Mouse (Mus musculus) heart, embryonic 14.5 days (tissue): ENCODE measurements around the gene Tmem141. TPM values are rescaled to one million over a fixed set of nuclear protein-coding genes. Genes with fewer than 3 reads are reported as not detected.

Source experiments
- ATAC-seq: fragments of 200-750 bp; cut with Nextera tagmentation; 2 replicates; pipeline ENCODE4 v1.8.0; 2017; ENCODE audit warnings: low read depth, moderate TSS enrichment; ENCODE audit not compliant: insufficient number of reproducible peaks, insufficient read depth, low FRiP score
- H3K27ac ChIP-seq, 2 experiments: fragments of 200-500 bp in 1 of 2; fragments of 300-500 bp in 1 of 2; sonication (generic) in 1 of 2; replicated peaks in 1 of 2; 2 replicates each; pipeline ENCODE4 v1.5.1; 2012 to 2014; ENCODE audit warnings: low read depth in 2 of 2, low read length in 2 of 2, control low read depth in 1 of 2, mild to moderate bottlenecking in 1 of 2, mixed read lengths in 1 of 2; ENCODE audit not compliant: control insufficient read depth in 1 of 2, insufficient read depth in 1 of 2
- H3K27me3 ChIP-seq: fragments of 300-500 bp; sonication (generic); 2 replicates; pipeline ENCODE4 v1.6.1; 2014; ENCODE audit warnings: mild to moderate bottlenecking, low read length, control low read depth; ENCODE audit not compliant: control insufficient read depth, insufficient read depth
- H3K36me3 ChIP-seq: fragments of 300-500 bp; sonication (generic); 2 replicates; pipeline ENCODE4 v1.6.1; 2014; ENCODE audit warnings: mild to moderate bottlenecking, control low read depth, low read length, mixed read lengths; ENCODE audit not compliant: control insufficient read depth, insufficient read depth
- H3K4me1 ChIP-seq, 2 experiments: fragments of 200-500 bp in 1 of 2; fragments of 300-500 bp in 1 of 2; sonication (generic) in 1 of 2; 2 replicates each; pipeline ENCODE4 v1.6.1; 2012 to 2014; ENCODE audit warnings: low read length in 2 of 2, control low read depth in 1 of 2, mixed read lengths in 1 of 2; ENCODE audit not compliant: control insufficient read depth in 2 of 2, insufficient read depth in 2 of 2
- H3K4me2 ChIP-seq: fragments of 300-500 bp; sonication (generic); 2 replicates; pipeline ENCODE4 v1.6.1; 2014; ENCODE audit warnings: mild to moderate bottlenecking, low read length
- H3K4me3 ChIP-seq, 2 experiments: fragments of 200-500 bp in 1 of 2; fragments of 300-500 bp in 1 of 2; sonication (generic) in 1 of 2; 2 replicates each; pipeline ENCODE4 v1.5.1; 2012 to 2014; ENCODE audit warnings: low read length in 2 of 2, mild to moderate bottlenecking in 2 of 2, control low read depth in 1 of 2, low read depth in 1 of 2, moderate library complexity in 1 of 2; ENCODE audit not compliant: control insufficient read depth in 1 of 2, insufficient read depth in 1 of 2
- H3K9ac ChIP-seq: fragments of 300-500 bp; sonication (generic); 2 replicates; pipeline ENCODE4 v1.6.1; 2014; ENCODE audit warnings: mild to moderate bottlenecking, low read length
- H3K9me3 ChIP-seq: fragments of 300-500 bp; sonication (generic); 2 replicates; pipeline ENCODE4 v1.6.1; 2016; ENCODE audit warnings: low read length, control low read depth; ENCODE audit not compliant: control insufficient read depth
- WGBS: fragments of 180-500 bp; shearing (Covaris S2); extraction: QIAGEN DNeasy Blood & Tissue Kit; methylation state at CpG from one replicate; pipeline ENCODE4 v1.1.7; 2014; 5-methylcytosine and 5-hydroxymethylcytosine counted together
- polyA plus RNA-seq: library from polyadenylated mRNA; unstranded; fragments of >200 nt; fragmentation: Nextera tagmentation; extraction: Ambion mirVana; gene quantifications from 2 replicates; pipeline ENCODE4 v1.2.1, GENCODE M21; 2014

Gene Tmem141
- polyA plus RNA-seq, 1 experiment from 2014 or later = 28.2 TPM

- H3K36me3 ChIP-seq = peaks cover 11% of the 10 kb centered on the region; the same call in 1 of the 2 replicates
- under 1% methylated on average over 79 of the region's 80 CpGs for WGBS
- peak within 1 kb of the TSS; percentile 80 for H3K4me2 ChIP-seq
- peak; percentile 83 for ATAC-seq
- H3K9ac ChIP-seq = peak within 1 kb of the TSS; percentile 95
- peak within 1 kb of the TSS; percentile 86 to 100 for H3K4me3 ChIP-seq
- H3K27ac ChIP-seq = peak within 1 kb of the TSS; percentile 92 to 98
- H3K27me3 ChIP-seq = no peaks in the 10 kb centered on the region
- H3K4me1 ChIP-seq = peaks cover 7 to 16% of the 10 kb centered on the region in 2 experiments
- no peaks in the 10 kb centered on the region for H3K9me3 ChIP-seq
These were observed 13.8 kb downstream of the Tmem141 start, which contains the start of gene Rabl6 for GRCm38 (mm10) chr2:25607761-25608622. Gene Rabl6 (minus strand): TSS chr2:25608521.

GRCm38 (mm10) chr2:25602526-25602925, 19.3 kb downstream of the Tmem141 start:
- WGBS = 89% methylated on average over 5 of the region's 5 CpGs
- Histone ChIP-seq H3K9ac (no peak overlapping the region), H3K36me3 (peaks cover 66% of the 10 kb centered on the region)

GRCm38 (mm10) chr2:25600037-25600436, 21.8 kb downstream of the Tmem141 start:
- Histone ChIP-seq H3K36me3 (peaks cover 88% of the 10 kb centered on the region), H3K9me3 (no peaks in the 10 kb centered on the region), H3K27ac (no peak overlapping the region), H3K4me3 (no peak overlapping the region), H3K27me3 (no peaks in the 10 kb centered on the region), H3K4me2 (no peak overlapping the region), H3K9ac (no peak overlapping the region), H3K4me1 (peaks cover 4 to 10% of the 10 kb centered on the region in 2 experiments; a peak in 2 of 4 replicates)
- ATAC-seq = no peak
- WGBS = 92% methylated on average over 2 of the region's 2 CpGs

More at GRCm38 (mm10) chr2:25602526-25602925, 19.3 kb downstream of the Tmem141 start:
- no peaks in the 10 kb centered on the region for H3K9me3 ChIP-seq
- H3K27me3 ChIP-seq = no peaks in the 10 kb centered on the region
- ATAC-seq = no peak
- H3K27ac ChIP-seq = no peak overlapping the region
- H3K4me1 ChIP-seq = peaks cover 6 to 23% of the 10 kb centered on the region in 2 experiments; a peak in 3 of 4 replicates
- H3K4me2 ChIP-seq = no peak overlapping the region
- H3K4me3 ChIP-seq = no peak overlapping the region

- H3K36me3 ChIP-seq = peaks cover 96% of the 10 kb centered on the region
- H3K27ac ChIP-seq = no peak overlapping the region
- H3K27me3 ChIP-seq = no peaks in the 10 kb centered on the region
- H3K4me1 ChIP-seq = peaks cover 4 to 10% of the 10 kb centered on the region in 2 experiments; a peak in 2 of 4 replicates
- no peak overlapping the region for H3K4me3 ChIP-seq
- H3K9ac ChIP-seq = no peak overlapping the region
- no peak for ATAC-seq
- 83% methylated on average over 1 of the region's 1 CpGs for WGBS
- no peak overlapping the region for H3K4me2 ChIP-seq
- no peaks in the 10 kb centered on the region for H3K9me3 ChIP-seq
These were observed 23.1 kb downstream of the Tmem141 start for GRCm38 (mm10) chr2:25598749-25599148.

- Histone ChIP-seq H3K9me3 (no peaks in the 10 kb centered on the region), H3K36me3 (peaks cover 96% of the 10 kb centered on the region), H3K4me2 (no peak overlapping the region), H3K27ac (no peak overlapping the region), H3K27me3 (no peaks in the 10 kb centered on the region), H3K4me1 (peaks cover 4 to 10% of the 10 kb centered on the region in 2 experiments; a peak in 2 of 4 replicates), H3K9ac (no peak overlapping the region), H3K4me3 (no peak overlapping the region)
- WGBS = 94% methylated on average over 5 of the region's 5 CpGs
- no peak for ATAC-seq
These were observed 24.9 kb downstream of the Tmem141 start for GRCm38 (mm10) chr2:25596765-25597510.

GRCm38 (mm10) chr2:25591863-25592262, 29.9 kb downstream of the Tmem141 start:
- H3K9me3 ChIP-seq = no peaks in the 10 kb centered on the region
- peaks cover 92% of the 10 kb centered on the region for H3K36me3 ChIP-seq
- H3K4me3 ChIP-seq = no peak overlapping the region
- H3K27ac ChIP-seq = no peak overlapping the region
- ATAC-seq = no peak
- H3K4me2 ChIP-seq = no peak overlapping the region
- H3K27me3 ChIP-seq = no peaks in the 10 kb centered on the region
- no peak overlapping the region for H3K9ac ChIP-seq
- WGBS = 86% methylated on average over 2 of the region's 2 CpGs
- peaks cover 4 to 10% of the 10 kb centered on the region in 2 experiments for H3K4me1 ChIP-seq

- WGBS = 83% methylated on average over 8 of the region's 8 CpGs
These were observed 33.4 kb downstream of the Tmem141 start for GRCm38 (mm10) chr2:25588227-25588907.

More at GRCm38 (mm10) chr2:25588227-25588907, 33.4 kb downstream of the Tmem141 start:
- Histone ChIP-seq H3K9ac (no peak overlapping the region), H3K4me2 (no peak overlapping the region), H3K36me3 (peaks cover 96% of the 10 kb centered on the region), H3K9me3 (no peaks in the 10 kb centered on the region), H3K4me3 (no peak overlapping the region), H3K27me3 (no peaks in the 10 kb centered on the region), H3K27ac (no peak overlapping the region), H3K4me1 (peaks cover 8 to 10% of the 10 kb centered on the region in 2 experiments)
- no peak for ATAC-seq
